Mouse (Mus musculus) liver, postnatal 0 days (tissue): ENCODE results near the gene Ckap2.

Source experiments
- CTCF ChIP-seq: sonication (generic); IDR thresholded peaks from 2 replicates; pipeline ENCODE4 v1.5.1; 2016; ENCODE audit warnings: antibody characterized with exemption, low read depth
- EP300 ChIP-seq: IDR thresholded peaks from 2 replicates; pipeline ENCODE4 v1.6.1; 2016; ENCODE audit warnings: antibody characterized with exemption, low read depth, mild to moderate bottlenecking

DNA sequence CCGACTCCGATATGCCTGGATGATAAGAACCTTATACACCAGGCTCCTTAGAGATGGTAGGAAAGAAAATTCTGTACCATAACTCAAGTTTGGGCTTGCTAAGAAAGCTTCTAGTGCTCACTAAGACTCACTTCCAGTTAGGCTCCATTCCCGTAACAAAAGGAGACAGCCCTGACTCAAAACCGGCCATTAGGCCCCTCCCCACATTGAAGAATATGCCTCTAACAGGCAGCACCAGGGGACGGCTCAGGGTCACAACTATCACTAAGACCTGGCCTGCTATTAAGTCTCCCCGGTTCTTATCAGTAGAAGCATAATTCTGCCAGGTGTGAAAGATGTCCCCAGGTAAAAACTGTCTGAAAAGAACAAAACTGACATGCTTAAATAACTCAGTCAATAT lies 39.8 kb downstream of the Ckap2 start:
- TF ChIP-seq CTCF (no peak), EP300 (no peak)
